Mouse (Mus musculus) MEL (cell line): ENCODE data around the gene Ypel4. TPM values are rescaled to one million over a fixed set of nuclear protein-coding genes. Genes with fewer than 3 reads are reported as not detected.

Experiments
- DNase-seq: peaks from one replicate; pipeline ENCODE4 v3.0.0; 2011; ENCODE audit warnings: low read depth, low spot score
- H3K27ac ChIP-seq: 2 replicates; pipeline ENCODE4 v1.5.1; 2012; ENCODE audit warnings: low read depth, mild to moderate bottlenecking, control low read depth, low read length, moderate library complexity; ENCODE audit not compliant: control insufficient read depth
- H3K27me3 ChIP-seq, 2 experiments: fragments of 150-350 bp in 1 of 2; sonication (generic) in 1 of 2; 2 replicates each; pipeline ENCODE4 v1.6.1; 2012; ENCODE audit warnings: low read length in 2 of 2, mild to moderate bottlenecking in 2 of 2, improper control_type of control experiment in 1 of 2, moderate library complexity in 1 of 2; ENCODE audit not compliant: insufficient read depth in 2 of 2, control insufficient read depth in 1 of 2
- H3K36me3 ChIP-seq, 2 experiments: 2 replicates each; pipeline ENCODE4 v1.6.1; 2012 to 2014; ENCODE audit warnings: low read length in 2 of 2, improper control_type of control experiment in 1 of 2, inconsistent platforms in 1 of 2, mild to moderate bottlenecking in 1 of 2; ENCODE audit not compliant: insufficient read depth in 2 of 2, control insufficient read depth in 1 of 2
- H3K4me1 ChIP-seq, 2 experiments: fragments of 150-350 bp in 1 of 2; sonication (generic) in 1 of 2; 2 replicates each; pipeline ENCODE4 v1.6.1; 2012; ENCODE audit warnings: low read length in 2 of 2, improper control_type of control experiment in 1 of 2, mild to moderate bottlenecking in 1 of 2; ENCODE audit not compliant: insufficient read depth in 2 of 2, control insufficient read depth in 1 of 2
- H3K4me3 ChIP-seq, 2 experiments: fragments of 150-350 bp in 1 of 2; sonication (generic) in 1 of 2; 2 replicates each; pipeline ENCODE4 v1.5.1; 2012; ENCODE audit warnings: low read depth in 2 of 2, low read length in 2 of 2, mild to moderate bottlenecking in 2 of 2, moderate library complexity in 2 of 2, control low read depth in 1 of 2, improper control_type of control experiment in 1 of 2; ENCODE audit not compliant: control insufficient read depth in 1 of 2, insufficient read depth in 1 of 2
- H3K79me2 ChIP-seq: 2 replicates; pipeline ENCODE4 v1.6.1; 2012; ENCODE audit warnings: mild to moderate bottlenecking, low read length, moderate library complexity; ENCODE audit not compliant: control insufficient read depth, poor library complexity, insufficient read depth
- H3K9ac ChIP-seq: 2 replicates; pipeline ENCODE4 v1.6.1; 2012; ENCODE audit warnings: low read depth, mild to moderate bottlenecking, control low read depth, low read length, moderate library complexity; ENCODE audit not compliant: control insufficient read depth, poor library complexity, severe bottlenecking
- H3K9me3 ChIP-seq: fragments of 150-350 bp; sonication (generic); replicated peaks from 2 replicates; pipeline ENCODE4 v1.6.1; 2012; ENCODE audit warnings: mild to moderate bottlenecking, low read length, improper control_type of control experiment, moderate library complexity; ENCODE audit not compliant: insufficient read depth
- BHLHE40 ChIP-seq: IDR thresholded peaks from 2 replicates; pipeline ENCODE4 v1.6.1; 2012; ENCODE audit warnings: low read depth, mild to moderate bottlenecking, inconsistent platforms, low read length, improper control_type of control experiment, borderline replicate concordance
- CHD1 ChIP-seq: IDR thresholded peaks from 2 replicates; pipeline ENCODE4 v1.6.1; 2012; ENCODE audit warnings: low read depth, mild to moderate bottlenecking, inconsistent platforms, low read length, improper control_type of control experiment
- CHD2 ChIP-seq: IDR thresholded peaks from 2 replicates; pipeline ENCODE4 v1.6.1; 2011; ENCODE audit warnings: low read length, improper control_type of control experiment
- CTCF ChIP-seq, 3 experiments: IDR thresholded peaks in 2 of 3; conservative IDR thresholded peaks in 1 of 3; 2 replicates each; pipeline ENCODE4 v1.5.1; 2011 to 2012; ENCODE audit warnings: low read length in 3 of 3, low read depth in 2 of 3, mild to moderate bottlenecking in 2 of 3, improper control_type of control experiment in 1 of 3, inconsistent platforms in 1 of 3, mixed read lengths in 1 of 3, moderate library complexity in 1 of 3; ENCODE audit not compliant: control insufficient read depth in 1 of 3, insufficient read depth in 1 of 3, poor library complexity in 1 of 3, severe bottlenecking in 1 of 3
- E2F4 ChIP-seq: IDR thresholded peaks from 2 replicates; pipeline ENCODE4 v1.6.1; 2011; ENCODE audit warnings: low read depth, low read length, improper control_type of control experiment, borderline replicate concordance
- EP300 ChIP-seq, 2 experiments: IDR thresholded peaks; 2 replicates each; pipeline ENCODE4 v1.6.1; 2011; ENCODE audit warnings: improper control_type of control experiment in 2 of 2, low read length in 2 of 2, low read depth in 1 of 2, mild to moderate bottlenecking in 1 of 2
- GABPA ChIP-seq: IDR thresholded peaks from 2 replicates; pipeline ENCODE4 v1.6.1; 2012; ENCODE audit warnings: low read depth, mild to moderate bottlenecking, inconsistent platforms, low read length, improper control_type of control experiment, moderate library complexity
- GATA1 ChIP-seq: IDR thresholded peaks from 2 replicates; pipeline ENCODE4 v1.6.1; 2011; ENCODE audit warnings: low read depth, low read length, improper control_type of control experiment
- JUND ChIP-seq: IDR thresholded peaks from 2 replicates; pipeline ENCODE4 v1.6.1; 2011; ENCODE audit warnings: low read depth, mild to moderate bottlenecking, improper control_type of control experiment, low read length
- KAT2A ChIP-seq: conservative IDR thresholded peaks from 2 replicates; pipeline ENCODE4 v1.6.1; 2012; ENCODE audit warnings: low read depth, low read length, improper control_type of control experiment, inconsistent platforms
- MAX ChIP-seq: IDR thresholded peaks from 2 replicates; pipeline ENCODE4 v1.6.1; 2011; ENCODE audit warnings: low read length, improper control_type of control experiment
- MEF2A ChIP-seq: IDR thresholded peaks from 2 replicates; pipeline ENCODE4 v1.6.1; 2014; ENCODE audit warnings: low read depth, mild to moderate bottlenecking, inconsistent platforms, low read length, improper control_type of control experiment; ENCODE audit not compliant: poor library complexity, insufficient replicate concordance, severe bottlenecking; ENCODE audit errors: extremely low read depth
- NELFE ChIP-seq: IDR thresholded peaks from 2 replicates; pipeline ENCODE4 v1.6.1; 2011; ENCODE audit warnings: low read depth, low read length, improper control_type of control experiment
- NRF1 ChIP-seq: IDR thresholded peaks from 2 replicates; pipeline ENCODE4 v1.6.1; 2014; ENCODE audit warnings: low read depth, mild to moderate bottlenecking, inconsistent platforms, low read length, improper control_type of control experiment, moderate library complexity; ENCODE audit not compliant: poor library complexity, insufficient read depth, severe bottlenecking
- POLR2A ChIP-seq, 2 experiments: IDR thresholded peaks; 2 replicates each; pipeline ENCODE4 v1.6.1; 2011 to 2012; ENCODE audit warnings: low read length in 2 of 2, mild to moderate bottlenecking in 2 of 2, control low read depth in 1 of 2, improper control_type of control experiment in 1 of 2, low read depth in 1 of 2, moderate library complexity in 1 of 2; ENCODE audit not compliant: control insufficient read depth in 1 of 2, insufficient read depth in 1 of 2, poor library complexity in 1 of 2
- POLR2AphosphoS5 ChIP-seq: IDR thresholded peaks from 2 replicates; pipeline ENCODE4 v1.6.1; 2012; ENCODE audit warnings: low read depth, borderline replicate concordance, mild to moderate bottlenecking, inconsistent platforms, low read length, moderate library complexity, mixed read lengths
- RCOR1 ChIP-seq: IDR thresholded peaks from 2 replicates; pipeline ENCODE4 v1.6.1; 2012; ENCODE audit warnings: low read depth, mild to moderate bottlenecking, inconsistent platforms, low read length, improper control_type of control experiment
- TBP ChIP-seq: IDR thresholded peaks from 2 replicates; pipeline ENCODE4 v1.8.0; 2011; ENCODE audit warnings: low read depth, low read length, improper control_type of control experiment
- TCF12 ChIP-seq: IDR thresholded peaks from 2 replicates; pipeline ENCODE4 v1.6.1; 2014; ENCODE audit warnings: low read depth, mild to moderate bottlenecking, inconsistent platforms, low read length, improper control_type of control experiment, moderate library complexity
- USF1 ChIP-seq: IDR thresholded peaks from 2 replicates; pipeline ENCODE4 v1.6.1; 2014; ENCODE audit warnings: low read depth, mild to moderate bottlenecking, inconsistent platforms, low read length, improper control_type of control experiment, moderate library complexity
- USF2 ChIP-seq, 2 experiments: IDR thresholded peaks; 2 replicates each; pipeline ENCODE4 v1.6.1; 2011 to 2012; ENCODE audit warnings: improper control_type of control experiment in 2 of 2, low read length in 2 of 2, borderline replicate concordance in 1 of 2, inconsistent platforms in 1 of 2, low read depth in 1 of 2, mild to moderate bottlenecking in 1 of 2; ENCODE audit not compliant: insufficient read depth in 1 of 2
- ZNF384 ChIP-seq: IDR thresholded peaks from 2 replicates; pipeline ENCODE4 v1.6.1; 2012; ENCODE audit warnings: low read depth, mild to moderate bottlenecking, inconsistent platforms, low read length, improper control_type of control experiment
- polyA plus RNA-seq, 2 experiments: library from polyadenylated mRNA; stranded (reverse) in 1 of 2; unstranded in 1 of 2; fragments of >175 nt in 1 of 2; fragments of >200 nt in 1 of 2; gene quantifications; 2 replicates each; pipeline versions ENCODE4 v1.2.1 to v1.2.4; 2012; ENCODE audit warnings: low replicate concordance in 2 of 2, low read depth in 1 of 2; ENCODE audit not compliant: insufficient read length in 2 of 2, insufficient read depth in 1 of 2, missing spikeins in 1 of 2
- total RNA-seq: library from RNA; depleted of rRNA; stranded (reverse); fragments of 300-350 nt; gene quantifications from 2 replicates; pipeline ENCODE4 v1.2.3, GENCODE M21; 2012

Ypel4 gene
- total and polyA plus RNA-seq, 3 experiments: 0.06 TPM; not detected in 2

- Histone ChIP-seq H3K4me3 (no peak overlapping the region), H3K27ac (peak overlapping the region; percentile 62; the same call in 1 of the 2 replicates)
- DNase-seq: no peak
These were observed 16.5 kb upstream of the Ypel4 start for GRCm38 (mm10) chr2:84717357-84717756.

DNA sequence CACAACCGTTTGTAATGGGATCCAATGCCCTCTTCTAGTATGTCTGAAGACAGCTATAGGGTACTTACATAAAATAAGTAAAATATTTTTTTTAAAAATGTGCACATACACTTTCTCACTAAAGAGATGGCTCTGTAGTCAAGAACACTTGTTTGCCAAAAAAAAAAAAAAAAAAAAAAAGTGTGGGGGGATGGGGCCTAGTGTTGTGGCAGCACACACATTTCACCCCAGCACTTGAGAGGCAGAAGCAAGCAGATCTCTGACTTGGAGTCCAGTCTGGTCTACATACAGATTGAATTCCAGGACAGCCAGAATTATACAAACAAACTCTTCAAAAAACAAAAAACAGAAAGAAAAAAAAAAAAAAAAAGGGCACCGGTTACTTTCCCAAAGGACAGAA lies 13.1 kb upstream of the Ypel4 start:
- Histone ChIP-seq H3K9ac (no peak overlapping the region), H3K79me2 (peaks cover 18% of the 10 kb centered on the region), H3K27me3 (no peaks in the 10 kb centered on the region), H3K4me1 (peaks cover 9 to 15% of the 10 kb centered on the region in 2 experiments), H3K4me3 (no peak overlapping the region), H3K9me3 (no peaks in the 10 kb centered on the region), H3K36me3 (peaks cover 5 to 37% of the 10 kb centered on the region in 2 experiments; a peak in 3 of 4 replicates), H3K27ac (no peak overlapping the region)
- DNase-seq: no peak
- no peak for TF ChIP-seq NELFE
- no peak for TF ChIP-seq TCF12
- TF ChIP-seq KAT2A: no peak
- TF ChIP-seq ZNF384: peak; percentile 82

More at GRCm38 (mm10) chr2:84717357-84717756, 16.5 kb upstream of the Ypel4 start:
- peaks cover 21% of the 10 kb centered on the region for H3K79me2 ChIP-seq
- TF ChIP-seq RCOR1 (no peak), USF2 (IDR thresholded peaks at IDR 0.05; ENCODE audit: borderline replicate concordance in 1 of 2, insufficient read depth in 1 of 2, low read depth in 1 of 2, low read length in 2 of 2) (no peak), EP300 (IDR thresholded peaks at IDR 0.05; ENCODE audit: low read depth in 1 of 2, low read length in 2 of 2) (no peak), E2F4 (no peak), POLR2AphosphoS5 (no peak), MAX (no peak), NRF1 (no peak), BHLHE40 (no peak), JUND (no peak), POLR2A (IDR thresholded peaks at IDR 0.05; ENCODE audit: control insufficient read depth in 1 of 2, insufficient read depth in 1 of 2, low read depth in 1 of 2, low read length in 2 of 2, poor library complexity in 1 of 2) (no peak), CHD2 (no peak), TBP (no peak), CTCF (IDR thresholded peaks at IDR 0.05 in 2 of 3, conservative IDR thresholded peaks at IDR 0.05 in 1 of 3; ENCODE audit: control insufficient read depth in 1 of 3, insufficient read depth in 1 of 3, low read depth in 2 of 3, low read length in 3 of 3, poor library complexity in 1 of 3, severe bottlenecking in 1 of 3) (no peak), CHD1 (no peak), USF1 (no peak), MEF2A (no peak), GATA1 (no peak), GABPA (no peak)
- H3K27me3 ChIP-seq: no peaks in the 10 kb centered on the region
- H3K4me1 ChIP-seq: peaks cover 9 to 16% of the 10 kb centered on the region in 2 experiments
- H3K9me3 ChIP-seq: no peaks in the 10 kb centered on the region
- H3K36me3 ChIP-seq: peaks cover 0 to 26% of the 10 kb centered on the region in 2 experiments; a peak in 3 of 4 replicates
- peak overlapping the region; percentile 99; the same call in 1 of the 2 replicates for H3K9ac ChIP-seq
